In the genomic region with DNA sequence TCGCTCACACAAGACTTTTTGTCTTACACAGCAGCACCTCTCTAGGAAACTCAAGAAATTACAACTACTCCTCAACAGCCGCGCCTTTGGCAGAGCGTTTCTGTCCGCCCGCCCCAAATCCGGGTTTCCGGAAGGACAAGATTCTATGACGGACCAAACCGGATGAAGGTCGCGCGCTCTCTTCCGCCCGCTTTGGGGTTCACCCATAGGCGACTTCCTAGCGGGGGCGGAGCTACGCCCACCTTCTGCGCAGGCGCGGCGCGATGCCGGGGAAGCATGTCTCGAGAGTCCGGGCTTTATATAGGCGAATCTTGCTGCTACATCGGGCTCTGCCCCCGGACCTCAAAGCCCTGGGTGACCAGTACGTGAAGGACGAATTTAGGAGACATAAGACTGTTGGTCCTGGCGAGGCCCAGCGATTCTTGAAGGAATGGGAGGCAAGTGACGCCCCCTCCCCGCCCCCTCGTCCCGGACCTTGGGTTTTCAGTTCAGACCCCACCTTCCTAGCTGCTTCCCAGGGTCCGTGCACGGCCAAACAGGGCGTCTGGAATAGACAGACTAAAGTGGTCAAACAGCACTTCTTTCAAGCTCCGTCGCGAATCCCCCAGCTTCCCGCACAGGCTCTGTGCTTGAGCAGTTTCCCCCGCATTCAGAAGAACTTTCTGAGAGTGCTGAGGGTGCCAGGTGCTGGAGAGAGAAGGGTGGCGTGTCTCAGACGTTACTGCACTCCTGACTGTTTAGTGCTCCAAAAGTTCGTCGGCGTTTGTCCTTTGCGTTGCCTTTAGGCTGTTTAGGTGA, we compare ENCODE assay signal across 1 mouse cellular context.
TF ChIP-seq lines count a peak whose summit lies in the region.

A gene (plus strand): TSS at position 241 of the 798 bp plus-strand sequence.

TF ChIP-seq in MEL, 35 proteins besides CTCF, POLR2A, EP300 and RAD21 (continued from another document):
- TF ChIP-seq JUND (IDR thresholded peaks at IDR 0.05; ENCODE audit: low read depth, low read length) (no peak), TCF12 (IDR thresholded peaks at IDR 0.05; ENCODE audit: low read depth, low read length) (peak; percentile 66), MYC (IDR thresholded peaks at IDR 0.05; ENCODE audit: low read depth, low read length) (peak; percentile 72), ZKSCAN1 (IDR thresholded peaks at IDR 0.05; ENCODE audit: low read depth, low read length) (no peak), E2F4 (IDR thresholded peaks at IDR 0.05; ENCODE audit: borderline replicate concordance, low read depth, low read length) (peak; percentile 31; the same call in 1 of the 2 replicates), ZNF384 (IDR thresholded peaks at IDR 0.05; ENCODE audit: low read depth, low read length) (no peak), POLR2AphosphoS2 (IDR thresholded peaks at IDR 0.05; ENCODE audit: low read length) (peak; percentile 66; the same call in 1 of the 2 replicates), MEF2A (IDR thresholded peaks at IDR 0.05; ENCODE audit: extremely low read depth, insufficient replicate concordance, low read depth, low read length, poor library complexity, severe bottlenecking) (no peak), CHD2 (IDR thresholded peaks at IDR 0.05; ENCODE audit: low read length) (no peak), CHD1 (IDR thresholded peaks at IDR 0.05; ENCODE audit: low read depth, low read length) (0 out of 2 replicates have a peak, but pooled peaks have one; percentile 65), GATA1 (IDR thresholded peaks at IDR 0.05; ENCODE audit: low read depth, low read length) (no peak), KAT2A (conservative IDR thresholded peaks at IDR 0.05; ENCODE audit: low read depth, low read length) (peak; percentile 92), BHLHE40 (IDR thresholded peaks at IDR 0.05; ENCODE audit: borderline replicate concordance, low read depth, low read length) (no peak), UBTF (IDR thresholded peaks at IDR 0.05; ENCODE audit: borderline replicate concordance, insufficient read depth, low read depth, low read length) (no peak)
